Mouse (Mus musculus): ENCODE measurements around the gene Stmn1. TPM values are rescaled to one million over a fixed set of nuclear protein-coding genes. Genes with fewer than 3 reads are reported as not detected.

Stmn1 gene
- polyA plus RNA-seq (2014; fragmentation: Nextera tagmentation; extraction: Ambion mirVana), result 5,273 and 5,278 TPM in 2 replicates

GRCm38 (mm10) chr4:134468215-134468575 lies at the start of gene Stmn1:
Gene Stmn1 (plus strand): TSS chr4:134468320.
- WGBS, result 0% methylated on average over 31 of the region's 31 CpGs
- H3K27ac ChIP-seq, result peak within 1 kb of the TSS; percentile 96
- peak within 1 kb of the TSS; percentile 72 for H3K4me3 ChIP-seq (replicated peaks; ENCODE audit: low read length)
- peaks cover 47% of the 10 kb centered on the region for H3K4me1 ChIP-seq (replicated peaks; ENCODE audit: control insufficient read depth, insufficient read depth, low read length)
- DNase-seq (ENCODE audit: low spot score) (peak; percentile 95), ATAC-seq (ENCODE audit: low FRiP score) (peak; percentile 95)
- peaks cover 26% of the 10 kb centered on the region for H3K36me3 ChIP-seq (replicated peaks; ENCODE audit: control insufficient read depth, insufficient read depth)
- H3K27me3 ChIP-seq (ENCODE audit: control insufficient read depth, insufficient read depth, low read length), result no peaks in the 10 kb centered on the region
- H3K9ac ChIP-seq, result peak within 1 kb of the TSS; percentile 84
- peak within 1 kb of the TSS; percentile 67 for H3K4me2 ChIP-seq (replicated peaks)
- no peaks in the 10 kb centered on the region for H3K9me3 ChIP-seq (ENCODE audit: control insufficient read depth, low read length)

- Histone ChIP-seq H3K4me3 (replicated peaks; ENCODE audit: low read length) (no peak overlapping the region), H3K36me3 (replicated peaks; ENCODE audit: control insufficient read depth, insufficient read depth) (no peaks in the 10 kb centered on the region), H3K9ac (no peak overlapping the region), H3K27ac (0 out of 2 replicates have a peak overlapping the region, but pooled peaks have one; percentile 29), H3K9me3 (ENCODE audit: control insufficient read depth, low read length) (no peaks in the 10 kb centered on the region), H3K4me2 (replicated peaks) (no peak overlapping the region), H3K4me1 (replicated peaks; ENCODE audit: control insufficient read depth, insufficient read depth, low read length) (peaks cover 4% of the 10 kb centered on the region), H3K27me3 (ENCODE audit: control insufficient read depth, insufficient read depth, low read length) (no peaks in the 10 kb centered on the region)
- 44% methylated on average over 11 of the region's 11 CpGs for WGBS
- no peak for ATAC-seq (ENCODE audit: low FRiP score)
- no peak for DNase-seq (ENCODE audit: low spot score)
These were observed 46.1 kb upstream of the Stmn1 start for GRCm38 (mm10) chr4:134421971-134422370.

- DNase-seq (ENCODE audit: low spot score), result no peak
- H3K4me3 ChIP-seq (replicated peaks; ENCODE audit: low read length), result no peak overlapping the region
- H3K9me3 ChIP-seq (ENCODE audit: control insufficient read depth, low read length), result no peaks in the 10 kb centered on the region
- no peaks in the 10 kb centered on the region for H3K36me3 ChIP-seq (replicated peaks; ENCODE audit: control insufficient read depth, insufficient read depth)
- ATAC-seq (ENCODE audit: low FRiP score), result no peak
- H3K9ac ChIP-seq, result no peak overlapping the region
- no peaks in the 10 kb centered on the region for H3K4me1 ChIP-seq (replicated peaks; ENCODE audit: control insufficient read depth, insufficient read depth, low read length)
- 77% methylated on average over 7 of the region's 7 CpGs for WGBS
- H3K27ac ChIP-seq, result no peak overlapping the region
- H3K4me2 ChIP-seq (replicated peaks), result no peak overlapping the region
- no peaks in the 10 kb centered on the region for H3K27me3 ChIP-seq (ENCODE audit: control insufficient read depth, insufficient read depth, low read length)
These were observed 44.2 kb upstream of the Stmn1 start for GRCm38 (mm10) chr4:134423949-134424348.

DNA sequence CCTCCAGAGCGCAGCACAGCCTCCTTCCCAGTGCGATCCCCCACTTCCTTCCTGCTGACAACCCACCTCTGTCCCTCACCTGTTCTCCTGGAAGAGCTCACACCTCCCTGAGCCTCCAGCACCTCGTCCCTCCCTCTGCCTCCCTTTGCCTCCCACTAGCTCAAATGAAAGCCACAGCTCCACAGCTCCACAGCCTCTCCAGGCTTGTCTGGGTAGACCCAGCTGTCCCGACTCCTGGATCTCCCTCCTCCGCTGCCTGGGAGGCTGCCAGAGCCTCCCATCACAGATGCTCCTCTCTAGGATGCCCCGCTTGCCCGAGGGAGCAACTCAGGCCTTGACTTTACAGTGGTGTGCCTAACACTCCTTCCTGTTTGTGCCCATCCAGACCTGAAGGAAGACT lies 43.0 kb upstream of the Stmn1 start:
- Histone ChIP-seq H3K9me3 (ENCODE audit: control insufficient read depth, low read length) (no peaks in the 10 kb centered on the region), H3K27me3 (ENCODE audit: control insufficient read depth, insufficient read depth, low read length) (no peaks in the 10 kb centered on the region), H3K27ac (no peak overlapping the region), H3K36me3 (replicated peaks; ENCODE audit: control insufficient read depth, insufficient read depth) (no peaks in the 10 kb centered on the region), H3K9ac (no peak overlapping the region), H3K4me1 (replicated peaks; ENCODE audit: control insufficient read depth, insufficient read depth, low read length) (peaks cover 6% of the 10 kb centered on the region), H3K4me3 (replicated peaks; ENCODE audit: low read length) (no peak overlapping the region), H3K4me2 (replicated peaks) (no peak overlapping the region)
- WGBS, result 65% methylated on average over 7 of the region's 7 CpGs
- DNase-seq (ENCODE audit: low spot score) (no peak), ATAC-seq (ENCODE audit: low FRiP score) (no peak)

- DNase-seq (ENCODE audit: low spot score) (peak; percentile 80), ATAC-seq (ENCODE audit: low FRiP score) (peak; percentile 78)
- Histone ChIP-seq H3K4me2 (replicated peaks) (peak overlapping the region; percentile 41), H3K27ac (peak overlapping the region; percentile 91), H3K36me3 (replicated peaks; ENCODE audit: control insufficient read depth, insufficient read depth) (no peaks in the 10 kb centered on the region), H3K9me3 (ENCODE audit: control insufficient read depth, low read length) (no peaks in the 10 kb centered on the region), H3K4me1 (replicated peaks; ENCODE audit: control insufficient read depth, insufficient read depth, low read length) (peaks cover 16% of the 10 kb centered on the region), H3K4me3 (replicated peaks; ENCODE audit: low read length) (no peak overlapping the region), H3K27me3 (ENCODE audit: control insufficient read depth, insufficient read depth, low read length) (no peaks in the 10 kb centered on the region), H3K9ac (peak overlapping the region; percentile 29; the same call in 1 of the 2 replicates)
- WGBS, result 9% methylated on average over 23 of the region's 23 CpGs
These were observed 37.6 kb upstream of the Stmn1 start for GRCm38 (mm10) chr4:134430381-134431004.

GRCm38 (mm10) chr4:134432686-134433360 lies 35.3 kb upstream of the Stmn1 start:
- no peak for DNase-seq (ENCODE audit: low spot score)
- ATAC-seq (ENCODE audit: low FRiP score), result no peak

GRCm38 (mm10) chr4:134436185-134436584 lies 31.9 kb upstream of the Stmn1 start:
- 23% methylated on average over 7 of the region's 7 CpGs for WGBS
- H3K4me3 ChIP-seq (replicated peaks; ENCODE audit: low read length), result no peak overlapping the region
- no peaks in the 10 kb centered on the region; the same call in 1 of the 2 replicates for H3K4me1 ChIP-seq (replicated peaks; ENCODE audit: control insufficient read depth, insufficient read depth, low read length)
- DNase-seq (ENCODE audit: low spot score), result no peak
- H3K36me3 ChIP-seq (replicated peaks; ENCODE audit: control insufficient read depth, insufficient read depth), result no peaks in the 10 kb centered on the region
- no peak overlapping the region for H3K4me2 ChIP-seq (replicated peaks)
- no peak overlapping the region for H3K27ac ChIP-seq
- H3K9ac ChIP-seq, result no peak overlapping the region
- no peaks in the 10 kb centered on the region for H3K27me3 ChIP-seq (ENCODE audit: control insufficient read depth, insufficient read depth, low read length)
- 0 out of 2 replicates have a peak, but pooled peaks have one; percentile 21 for ATAC-seq (ENCODE audit: low FRiP score)
- no peaks in the 10 kb centered on the region for H3K9me3 ChIP-seq (ENCODE audit: control insufficient read depth, low read length)

More at GRCm38 (mm10) chr4:134432686-134433360, 35.3 kb upstream of the Stmn1 start:
- no peak overlapping the region for H3K4me3 ChIP-seq (replicated peaks; ENCODE audit: low read length)
- no peaks in the 10 kb centered on the region for H3K9me3 ChIP-seq (ENCODE audit: control insufficient read depth, low read length)
- no peaks in the 10 kb centered on the region for H3K27me3 ChIP-seq (ENCODE audit: control insufficient read depth, insufficient read depth, low read length)
- H3K4me2 ChIP-seq (replicated peaks), result no peak overlapping the region
- 78% methylated on average over 15 of the region's 15 CpGs for WGBS
- no peak overlapping the region for H3K9ac ChIP-seq
- H3K4me1 ChIP-seq (replicated peaks; ENCODE audit: control insufficient read depth, insufficient read depth, low read length), result peaks cover 16% of the 10 kb centered on the region
- no peak overlapping the region for H3K27ac ChIP-seq
- no peaks in the 10 kb centered on the region for H3K36me3 ChIP-seq (replicated peaks; ENCODE audit: control insufficient read depth, insufficient read depth)

DNA sequence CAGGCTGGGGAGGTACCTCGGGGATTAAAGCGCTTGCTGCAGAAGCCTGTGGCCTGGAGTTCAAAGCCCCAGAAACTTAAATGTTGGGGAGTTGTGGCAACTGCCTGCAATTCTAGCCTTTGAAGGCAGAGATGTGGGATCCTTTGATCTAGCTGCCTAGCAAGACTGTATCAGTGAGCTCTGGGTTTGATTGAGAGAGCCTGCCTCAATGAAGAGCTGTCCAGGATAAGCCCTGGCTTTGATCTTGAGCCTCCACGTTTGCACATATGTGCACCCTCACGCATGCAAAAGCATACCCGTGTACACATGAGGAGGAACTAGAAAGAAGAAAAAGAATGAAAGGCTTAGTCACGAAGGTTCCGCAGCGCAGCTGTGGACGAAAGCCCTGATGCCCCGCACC lies 31.5 kb upstream of the Stmn1 start:
- ATAC-seq (ENCODE audit: low FRiP score), result no peak
- 71% methylated on average over 10 of the region's 10 CpGs for WGBS

GRCm38 (mm10) chr4:134439119-134439518 lies 29.0 kb upstream of the Stmn1 start:
- DNase-seq (ENCODE audit: low spot score) (no peak), ATAC-seq (ENCODE audit: low FRiP score) (no peak)
- Histone ChIP-seq H3K4me2 (replicated peaks) (no peak overlapping the region), H3K36me3 (replicated peaks; ENCODE audit: control insufficient read depth, insufficient read depth) (no peaks in the 10 kb centered on the region), H3K27me3 (ENCODE audit: control insufficient read depth, insufficient read depth, low read length) (no peaks in the 10 kb centered on the region), H3K9ac (no peak overlapping the region), H3K4me3 (replicated peaks; ENCODE audit: low read length) (no peak overlapping the region), H3K4me1 (replicated peaks; ENCODE audit: control insufficient read depth, insufficient read depth, low read length) (no peaks in the 10 kb centered on the region; the same call in 1 of the 2 replicates), H3K9me3 (ENCODE audit: control insufficient read depth, low read length) (no peaks in the 10 kb centered on the region), H3K27ac (no peak overlapping the region)
- 91% methylated on average over 3 of the region's 3 CpGs for WGBS

More for the DNA sequence above, 31.5 kb upstream of the Stmn1 start:
- no peaks in the 10 kb centered on the region for H3K9me3 ChIP-seq (ENCODE audit: control insufficient read depth, low read length)
- H3K9ac ChIP-seq, result no peak overlapping the region
- DNase-seq (ENCODE audit: low spot score), result no peak
- no peaks in the 10 kb centered on the region for H3K27me3 ChIP-seq (ENCODE audit: control insufficient read depth, insufficient read depth, low read length)
- H3K4me2 ChIP-seq (replicated peaks), result no peak overlapping the region
- H3K27ac ChIP-seq, result no peak overlapping the region
- H3K4me3 ChIP-seq (replicated peaks; ENCODE audit: low read length), result no peak overlapping the region
- no peaks in the 10 kb centered on the region for H3K36me3 ChIP-seq (replicated peaks; ENCODE audit: control insufficient read depth, insufficient read depth)
- H3K4me1 ChIP-seq (replicated peaks; ENCODE audit: control insufficient read depth, insufficient read depth, low read length), result no peaks in the 10 kb centered on the region; the same call in 1 of the 2 replicates
